Mouse (Mus musculus) testis, adult 2 months (tissue): ENCODE measurements around the gene Men1.

Experiments
- CTCF ChIP-seq: fragments of 200-500 bp; IDR thresholded peaks from 2 replicates; pipeline ENCODE4 v1.5.1; 2012; ENCODE audit warnings: low read depth, mild to moderate bottlenecking, inconsistent platforms, low read length, moderate library complexity; ENCODE audit not compliant: control insufficient read depth, insufficient read depth, insufficient replicate concordance
- POLR2A ChIP-seq: fragments of 200-500 bp; IDR thresholded peaks from 2 replicates; pipeline ENCODE4 v1.6.1; 2012; ENCODE audit warnings: low read depth, mild to moderate bottlenecking, inconsistent platforms, low read length, moderate library complexity; ENCODE audit not compliant: control insufficient read depth

- TF ChIP-seq CTCF (no peak), POLR2A (no peak)
These were observed 35.1 kb upstream of the Men1 start for GRCm38 (mm10) chr19:6299450-6300267.
